Mouse (Mus musculus) cortical plate, adult 2 months (tissue): Measurements from ENCODE around the gene Zfp94. TPM values are rescaled to one million over a fixed set of nuclear protein-coding genes. Genes with fewer than 3 reads are reported as not detected.
"Not testable (repeated sequence)": the region's sequence is repeated elsewhere in the genome, so short reads cannot be mapped to it uniquely, and the experiment has no call there.

Experiments
- H3K27ac ChIP-seq: fragments of 200-500 bp; 2 replicates; pipeline ENCODE4 v1.5.1; 2012; ENCODE audit warnings: low read length, control low read depth, inconsistent platforms; ENCODE audit not compliant: insufficient read depth
- H3K4me1 ChIP-seq: fragments of 200-500 bp; 2 replicates; pipeline ENCODE4 v1.6.1; 2011; ENCODE audit warnings: low read length; ENCODE audit not compliant: control insufficient read depth, insufficient read depth
- H3K4me3 ChIP-seq: fragments of 200-500 bp; 2 replicates; pipeline ENCODE4 v1.5.1; 2011; ENCODE audit warnings: mild to moderate bottlenecking, low read length, control low read depth; ENCODE audit not compliant: insufficient read depth
- CTCF ChIP-seq: fragments of 200-500 bp; IDR thresholded peaks from 2 replicates; pipeline ENCODE4 v1.5.1; 2011; ENCODE audit warnings: mild to moderate bottlenecking, control low read depth, low read length; ENCODE audit not compliant: insufficient read depth; ENCODE audit errors: extremely low read depth
- POLR2A ChIP-seq: fragments of 200-500 bp; IDR thresholded peaks from 2 replicates; pipeline ENCODE4 v1.6.1; 2011; ENCODE audit warnings: mild to moderate bottlenecking, low read length, control low read depth; ENCODE audit not compliant: insufficient read depth; ENCODE audit errors: extremely low read depth
- polyA plus RNA-seq: library from polyadenylated mRNA; depleted of rRNA; stranded (reverse); fragments of >200 nt; gene quantifications from 2 replicates; pipeline ENCODE4 v1.2.3, GENCODE M21; 2012

The Zfp94 gene
- polyA plus RNA-seq, 1 experiment: 20.2 TPM

DNA sequence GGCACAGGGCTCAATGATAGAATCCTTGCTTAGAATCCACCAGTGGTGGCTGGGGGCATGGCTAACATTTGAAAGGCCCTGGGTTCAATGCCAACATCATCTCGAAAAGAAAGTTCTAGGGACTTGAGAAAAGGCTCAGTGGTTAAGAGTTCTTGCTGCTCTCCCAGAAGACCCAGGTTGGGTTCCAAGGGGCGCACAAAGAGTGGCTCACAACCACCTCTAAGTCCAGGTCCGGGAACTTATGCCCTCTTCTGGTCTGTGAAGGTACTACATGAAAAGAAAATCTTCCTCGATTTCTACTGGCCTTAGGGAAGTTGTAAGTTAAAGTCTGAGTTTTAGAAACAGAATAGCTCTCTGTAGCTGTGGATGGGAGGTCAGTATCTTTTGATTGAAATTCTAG lies 30.4 kb downstream of the Zfp94 start:
- Histone ChIP-seq H3K27ac (no peak overlapping the region), H3K4me1 (no peaks in the 10 kb centered on the region), H3K4me3 (no peak overlapping the region)
- no peak for TF ChIP-seq POLR2A
- 0 out of 2 replicates have a peak, but pooled peaks have one; percentile 4 for TF ChIP-seq CTCF

DNA sequence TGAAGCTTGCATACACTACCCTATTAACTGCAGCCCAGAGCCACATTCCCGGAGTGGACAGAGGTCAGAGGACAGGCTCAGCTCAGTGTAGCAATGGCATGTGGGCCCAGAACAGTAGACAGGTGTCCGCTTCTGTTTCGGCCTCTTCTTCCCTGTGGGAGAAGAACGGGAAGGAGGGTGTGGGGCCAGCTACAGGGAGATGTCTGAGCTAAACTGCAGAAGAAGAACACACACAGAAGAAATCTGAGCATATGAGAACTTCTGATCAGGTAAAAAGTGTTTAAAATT lies 35.7 kb downstream of the Zfp94 start:
- no peak for TF ChIP-seq CTCF
- no peak for TF ChIP-seq POLR2A

DNA sequence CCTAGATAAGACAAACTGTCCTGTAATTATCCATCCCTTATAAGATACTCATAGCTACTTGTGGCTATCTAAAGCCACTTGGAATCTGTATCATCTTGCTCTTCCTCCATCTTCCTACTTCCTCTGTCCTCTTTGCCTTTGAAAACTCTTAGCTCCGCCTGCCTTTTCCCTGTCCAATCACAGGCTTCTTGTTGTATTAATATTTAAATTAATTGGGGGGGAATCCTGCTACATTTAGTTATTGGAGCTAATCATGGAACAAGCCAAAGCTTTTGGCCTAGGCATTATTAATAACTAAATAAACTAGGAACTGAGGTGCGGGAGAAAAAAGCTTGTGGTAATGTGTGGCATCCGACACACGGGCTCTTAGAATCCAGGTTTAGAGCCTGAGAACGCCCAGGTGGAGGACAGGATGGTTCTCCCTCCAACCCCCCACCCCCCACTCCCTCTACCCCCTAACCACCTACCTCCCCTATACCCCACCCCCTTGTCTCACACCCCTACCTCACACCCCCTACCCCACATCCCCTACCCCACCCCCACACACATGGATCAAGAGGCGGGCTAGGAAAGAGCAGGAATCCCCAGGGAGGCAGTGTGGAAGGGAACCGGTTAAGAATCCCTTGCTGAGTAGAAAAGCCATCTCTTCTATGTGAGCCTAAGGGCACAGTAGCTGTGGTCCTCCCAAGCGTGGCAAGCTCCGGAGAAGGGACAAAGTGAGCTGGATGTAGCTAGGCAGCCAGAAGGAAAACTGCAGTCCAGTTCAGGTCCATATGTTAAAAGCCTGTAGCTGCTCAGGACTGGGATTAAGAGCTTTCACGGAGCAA lies 36.2 kb downstream of the Zfp94 start:
- no peak overlapping the region for H3K4me3 ChIP-seq
- H3K27ac ChIP-seq: no peak overlapping the region
- no peak for TF ChIP-seq POLR2A
- no peak for TF ChIP-seq CTCF
- no peaks in the 10 kb centered on the region for H3K4me1 ChIP-seq

More for the DNA sequence above, 35.7 kb downstream of the Zfp94 start:
- H3K4me3 ChIP-seq: no peak overlapping the region
- H3K4me1 ChIP-seq: no peaks in the 10 kb centered on the region
- H3K27ac ChIP-seq: no peak overlapping the region

GRCm38 (mm10) chr7:24278771-24279170 lies 37.7 kb downstream of the Zfp94 start:
- H3K4me3 ChIP-seq, H3K27ac ChIP-seq, H3K4me1 ChIP-seq: not testable (repeated sequence)

DNA sequence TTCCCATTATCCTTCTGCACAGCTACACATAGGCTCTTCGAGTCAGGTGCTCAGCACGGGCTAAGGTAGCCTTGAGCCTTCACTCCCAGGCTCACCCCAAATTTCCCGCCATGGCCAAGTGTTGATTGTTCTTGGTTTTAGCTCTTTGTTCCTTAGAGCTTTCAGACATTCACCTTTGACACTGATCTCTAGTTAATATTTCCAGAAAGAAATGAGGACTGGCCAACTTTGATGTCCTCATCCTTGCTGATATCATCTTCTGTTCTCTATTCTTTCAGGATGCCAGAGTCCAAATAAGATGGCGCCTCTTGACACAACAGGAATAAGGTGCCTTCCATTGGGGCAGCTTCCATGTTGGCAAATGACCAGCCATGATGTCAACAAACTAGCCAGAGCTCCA lies 42.0 kb downstream of the Zfp94 start:
- TF ChIP-seq CTCF (no peak), POLR2A (no peak)
- H3K27ac ChIP-seq: no peak overlapping the region
- no peak overlapping the region for H3K4me3 ChIP-seq
- H3K4me1 ChIP-seq: no peaks in the 10 kb centered on the region

- Histone ChIP-seq H3K4me1 (no peaks in the 10 kb centered on the region), H3K27ac (no peak overlapping the region), H3K4me3 (no peak overlapping the region)
- TF ChIP-seq POLR2A: no peak
- TF ChIP-seq CTCF: no peak
Observed at GRCm38 (mm10) chr7:24271191-24271590, 45.3 kb downstream of the Zfp94 start.

- Histone ChIP-seq H3K27ac (0 out of 2 replicates have a peak within 1 kb of the TSS, but pooled peaks have one; percentile 30), H3K4me3 (peak within 1 kb of the TSS; percentile 52), H3K4me1 (no peaks in the 10 kb centered on the region)
- peak; percentile 88; the same call in 1 of the 2 replicates for TF ChIP-seq POLR2A
- TF ChIP-seq CTCF: no peak
Observed at GRCm38 (mm10) chr7:24270288-24270672, 46.2 kb downstream of the Zfp94 start, which contains the start of gene Zfp93. Gene Zfp93 (plus strand): TSS chr7:24270420.

GRCm38 (mm10) chr7:24269667-24270287 lies 46.7 kb downstream of the Zfp94 start:
- Histone ChIP-seq H3K4me1 (no peaks in the 10 kb centered on the region), H3K4me3 (peak overlapping the region; percentile 52), H3K27ac (no peak overlapping the region)
- TF ChIP-seq POLR2A (no peak), CTCF (no peak)

DNA sequence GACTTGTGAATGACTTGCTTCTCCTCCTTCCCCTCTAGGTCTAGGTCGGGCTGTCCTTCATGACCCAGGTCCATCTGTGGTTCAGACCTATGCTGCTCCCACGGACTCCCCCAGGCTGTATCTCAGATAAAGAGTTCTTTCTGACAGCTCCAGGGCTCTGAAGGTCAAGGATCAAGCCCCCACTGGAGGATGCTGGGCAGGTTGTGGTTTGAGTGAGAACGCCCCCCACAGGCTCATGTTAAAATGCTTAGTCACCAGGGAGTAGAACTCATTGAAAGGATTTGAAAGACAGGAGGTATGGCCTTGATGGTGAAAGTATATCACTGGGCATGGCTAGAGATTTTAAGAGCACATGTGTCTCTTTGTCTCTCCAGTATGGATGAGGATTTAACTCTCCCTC lies 47.2 kb downstream of the Zfp94 start:
- no peak for TF ChIP-seq POLR2A
- peak overlapping the region; percentile 52; the same call in 1 of the 2 replicates for H3K4me3 ChIP-seq
- no peak overlapping the region for H3K27ac ChIP-seq
- H3K4me1 ChIP-seq: no peaks in the 10 kb centered on the region
